Mouse (Mus musculus): ENCODE results near the gene Smim7.

DNA sequence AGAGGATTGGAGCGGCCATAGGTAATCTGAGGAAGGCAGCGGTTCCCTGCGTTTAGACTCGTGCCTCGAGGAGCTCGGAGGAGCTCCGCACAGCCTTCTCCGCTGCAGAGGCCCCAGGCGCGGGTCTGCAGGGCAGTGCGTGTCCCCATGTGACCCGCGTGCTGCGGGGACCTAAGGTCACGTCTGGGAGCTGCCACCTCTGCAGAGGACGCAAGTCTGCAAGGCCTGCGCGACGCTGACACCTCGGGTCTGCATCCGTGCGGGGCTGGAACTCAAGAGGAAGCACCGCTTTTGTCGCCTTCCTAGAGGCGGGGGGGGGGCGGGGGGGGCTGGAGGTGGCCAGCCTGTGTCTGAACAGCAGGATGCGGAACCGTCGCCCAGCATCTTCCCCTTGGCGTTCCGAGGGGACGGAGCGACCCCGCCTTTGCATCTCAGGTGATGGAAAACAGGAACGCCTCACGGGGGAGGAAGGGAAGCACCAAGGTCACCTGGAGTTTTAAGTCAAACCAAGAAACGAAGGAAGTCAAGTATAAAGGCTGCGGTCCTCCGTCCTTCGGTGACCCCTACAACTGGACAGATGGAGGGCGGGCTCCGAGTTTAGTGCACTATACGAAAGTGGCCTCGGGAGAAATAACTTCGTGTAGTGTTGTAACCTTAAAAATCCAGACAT is 22.1 kb downstream of the Smim7 start:
- no peak for TF ChIP-seq CTCF (conservative IDR thresholded peaks at IDR 0.05; ENCODE audit: insufficient read depth, insufficient read length, low read depth, low read length)
- no peak for TF ChIP-seq POLR2A (IDR thresholded peaks at IDR 0.05; ENCODE audit: low read depth, low read length)
